Mouse (Mus musculus) liver, adult 2 months (tissue): ENCODE measurements at regions not wholly inside any gene's neighbourhood (a gene's known extent, or its start where the extent isn't known, plus 50 kb on each side); places are given as distances from the start of the nearest gene placed in this dataset.

ENCODE experiments used
- CTCF ChIP-seq: fragments of 200-500 bp; IDR thresholded peaks from 2 replicates; pipeline ENCODE4 v1.5.1; 2011; ENCODE audit warnings: low read depth, low read length, control low read depth
- POLR2A ChIP-seq: fragments of 200-500 bp; IDR thresholded peaks from 2 replicates; pipeline ENCODE4 v1.6.1; 2011; ENCODE audit warnings: low read length, control low read depth; ENCODE audit not compliant: insufficient read depth; ENCODE audit errors: extremely low read depth

- TF ChIP-seq CTCF (no peak), POLR2A (no peak)
Measured at GRCm38 (mm10) chr17:14510486-14510885, 183.5 kb downstream of the Thbs2 start.
